Mouse (Mus musculus) bone marrow, adult 2 months (tissue): Measurements from ENCODE around the gene Fcer1a.
"Not testable (repeated sequence)": the region's sequence is repeated elsewhere in the genome, so short reads cannot be mapped to it uniquely, and the experiment has no call there.

Experiments
- CTCF ChIP-seq: fragments of 200-500 bp; IDR thresholded peaks from 2 replicates; pipeline ENCODE4 v1.5.1; 2011; ENCODE audit warnings: low read length, control low read depth; ENCODE audit not compliant: control insufficient read depth, insufficient read depth
- POLR2A ChIP-seq: fragments of 200-500 bp; IDR thresholded peaks from 2 replicates; pipeline ENCODE4 v1.6.1; 2011; ENCODE audit warnings: low read depth, mild to moderate bottlenecking, control low read depth, low read length, borderline replicate concordance; ENCODE audit not compliant: control insufficient read depth

DNA sequence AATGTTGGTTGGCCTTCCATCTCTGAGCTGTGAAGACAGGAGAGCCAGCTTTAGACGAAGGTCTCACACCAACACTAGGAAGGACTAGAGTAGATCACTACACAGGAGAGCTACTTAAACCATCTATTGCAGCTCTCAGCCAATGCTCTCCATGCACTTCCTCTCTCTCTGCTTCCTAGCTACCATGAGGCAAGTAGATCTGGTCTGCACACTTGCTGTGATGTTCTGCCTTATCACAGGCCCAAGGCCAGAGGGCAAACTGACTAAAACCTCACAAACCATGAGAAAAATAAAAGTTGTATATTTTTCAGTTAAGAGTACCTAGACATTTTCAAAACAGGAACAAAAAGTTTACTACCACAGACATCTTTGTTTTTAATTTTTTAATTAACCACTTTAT, 10.0 kb upstream of the Fcer1a start:
- not testable (repeated sequence) for TF ChIP-seq CTCF, POLR2A
